Mouse (Mus musculus): ENCODE measurements around the gene Gm5483. TPM values are rescaled to one million over a fixed set of nuclear protein-coding genes. Genes with fewer than 3 reads are reported as not detected.
"Not testable (repeated sequence)": the region's sequence is repeated elsewhere in the genome, so short reads cannot be mapped to it uniquely, and the experiment has no call there.

The Gm5483 gene
- total and polyA plus RNA-seq, 2 experiments from 2014 or later = 1.0 TPM; not detected in 1

DNA sequence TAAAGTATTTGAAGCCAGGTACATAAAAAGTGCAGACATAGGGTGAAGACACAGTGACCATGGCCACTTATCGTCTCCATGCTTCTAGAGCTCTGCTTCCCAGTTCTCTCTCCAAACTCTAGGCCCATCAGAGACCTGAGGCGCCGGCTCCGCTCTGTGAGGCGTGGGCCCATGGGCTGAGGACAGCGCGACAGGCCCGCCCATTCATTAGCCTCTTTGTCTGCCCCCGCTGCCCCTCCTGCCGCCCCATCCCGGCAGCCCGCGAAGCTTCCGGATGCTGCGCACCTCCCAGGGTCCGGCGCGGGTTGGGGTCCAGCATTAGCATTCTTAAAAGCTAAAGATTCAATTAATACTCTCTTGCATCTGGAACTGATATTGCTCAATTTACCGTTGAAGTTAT, 15.2 kb downstream of the Gm5483 start:
- Histone ChIP-seq H3K4me1 (ENCODE audit: insufficient read depth, low read length) (no peaks in the 10 kb centered on the region), H3K4me2 (ENCODE audit: low read depth, low read length, poor library complexity, severe bottlenecking) (no peak overlapping the region), H3K9me3 (ENCODE audit: low read length) (no peaks in the 10 kb centered on the region), H3K36me3 (ENCODE audit: insufficient read depth, low read length) (no peaks in the 10 kb centered on the region), H3K4me3 (ENCODE audit: low read depth, low read length) (no peak overlapping the region), H3K9ac (replicated peaks; ENCODE audit: low read length, poor library complexity, severe bottlenecking) (no peak overlapping the region), H3K27me3 (ENCODE audit: insufficient read depth, low read length) (no peaks in the 10 kb centered on the region), H3K27ac (ENCODE audit: low read depth, low read length) (no peak overlapping the region)
- WGBS = 42% methylated on average over 18 of the region's 19 CpGs
- DNase-seq (ENCODE audit: low spot score) (no peak), ATAC-seq (ENCODE audit: low FRiP score) (no peak)
- no peak for TF ChIP-seq CTCF (IDR thresholded peaks at IDR 0.05)

DNA sequence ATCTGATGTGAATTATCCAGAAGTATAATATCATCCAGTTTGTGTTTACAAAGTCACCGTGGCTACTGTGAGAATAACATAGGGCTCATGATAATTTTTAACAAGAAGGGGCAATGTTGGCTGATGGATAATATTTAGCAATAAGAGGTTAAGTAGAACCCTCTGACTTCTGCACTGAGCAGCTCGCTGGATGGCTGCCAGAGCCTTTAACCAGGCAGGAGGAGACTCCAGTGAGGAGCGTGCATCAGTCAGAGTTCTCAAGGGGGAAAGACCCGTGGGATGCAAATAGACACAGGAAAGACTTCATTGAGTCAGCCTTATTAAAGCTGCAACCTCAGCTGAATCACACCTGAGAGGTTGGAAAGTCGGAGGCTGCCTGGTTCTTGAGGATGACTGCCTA, 19.8 kb downstream of the Gm5483 start:
- no peak overlapping the region for H3K9ac ChIP-seq (replicated peaks; ENCODE audit: low read length, poor library complexity, severe bottlenecking)
- no peak overlapping the region for H3K4me2 ChIP-seq (ENCODE audit: low read depth, low read length, poor library complexity, severe bottlenecking)
- no peak for TF ChIP-seq CTCF (IDR thresholded peaks at IDR 0.05)
- H3K27ac ChIP-seq (ENCODE audit: low read depth, low read length) = no peak overlapping the region
- H3K9me3 ChIP-seq (ENCODE audit: low read length) = no peaks in the 10 kb centered on the region
- H3K27me3 ChIP-seq (ENCODE audit: insufficient read depth, low read length) = no peaks in the 10 kb centered on the region
- 79% methylated on average over 5 of the region's 5 CpGs for WGBS
- no peaks in the 10 kb centered on the region for H3K4me1 ChIP-seq (ENCODE audit: insufficient read depth, low read length)
- no peak overlapping the region for H3K4me3 ChIP-seq (ENCODE audit: low read depth, low read length)
- DNase-seq (ENCODE audit: low spot score) = no peak
- no peak for ATAC-seq (ENCODE audit: low FRiP score)
- H3K36me3 ChIP-seq (ENCODE audit: insufficient read depth, low read length) = no peaks in the 10 kb centered on the region

DNA sequence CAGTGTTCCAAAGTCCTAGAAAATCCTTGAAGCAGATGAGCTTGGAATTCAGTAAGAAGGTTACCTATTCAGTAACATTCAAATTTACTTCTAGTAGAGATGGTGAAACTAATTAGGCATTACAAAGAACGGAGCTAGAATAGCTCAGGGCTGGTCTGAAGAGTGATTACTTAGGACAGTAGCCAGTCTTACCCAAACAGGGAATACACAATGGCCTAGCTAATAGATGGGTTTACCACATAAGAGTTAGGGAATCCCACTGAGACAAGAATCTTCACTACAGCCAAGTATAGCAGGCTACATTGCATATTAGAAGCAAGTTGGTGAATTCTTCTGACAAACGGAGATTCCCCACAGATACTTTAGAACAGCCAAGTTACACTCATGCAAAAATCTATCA, 21.7 kb downstream of the Gm5483 start:
- not testable (repeated sequence) for ATAC-seq (ENCODE audit: low FRiP score); H3K27me3 ChIP-seq (ENCODE audit: insufficient read depth, low read length); H3K4me2 ChIP-seq (ENCODE audit: low read depth, low read length, poor library complexity, severe bottlenecking); H3K4me1 ChIP-seq (ENCODE audit: insufficient read depth, low read length); H3K9ac ChIP-seq (replicated peaks; ENCODE audit: low read length, poor library complexity, severe bottlenecking); H3K4me3 ChIP-seq (ENCODE audit: low read depth, low read length); H3K27ac ChIP-seq (ENCODE audit: low read depth, low read length); DNase-seq (ENCODE audit: low spot score); H3K9me3 ChIP-seq (ENCODE audit: low read length); H3K36me3 ChIP-seq (ENCODE audit: insufficient read depth, low read length)
- WGBS = 48% methylated on average over 2 of the region's 2 CpGs

DNA sequence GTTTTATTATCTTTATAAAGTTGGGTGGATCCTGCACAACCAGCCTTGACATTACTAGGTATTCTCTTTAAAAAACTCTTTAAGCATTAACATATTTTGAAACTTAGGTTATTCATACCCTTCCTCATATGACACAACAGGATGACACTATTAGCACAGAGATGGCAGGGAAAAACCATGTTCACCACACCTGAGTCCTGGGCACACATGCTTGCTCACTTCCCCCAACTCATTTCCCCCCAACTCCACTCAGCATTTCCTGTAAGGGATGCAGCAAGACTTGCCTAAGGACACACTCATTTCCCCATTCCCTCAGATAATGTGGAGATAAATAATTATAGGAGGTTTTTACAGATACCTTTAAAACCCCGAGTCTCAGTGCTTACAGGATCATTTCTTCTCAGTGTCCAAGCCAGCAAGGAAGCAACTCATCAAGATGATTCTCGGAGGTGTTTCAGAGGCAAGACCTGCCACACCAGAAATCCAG, 26.0 kb downstream of the Gm5483 start, which contains the start of gene Gm5416:
Gm5416 (plus strand) TSS at position 437 of the 487 bp plus-strand sequence.
- Histone ChIP-seq H3K4me2 (ENCODE audit: low read depth, low read length, poor library complexity, severe bottlenecking) (no peak within 1 kb of the TSS), H3K9ac (replicated peaks; ENCODE audit: low read length, poor library complexity, severe bottlenecking) (no peak within 1 kb of the TSS), H3K9me3 (ENCODE audit: low read length) (no peaks in the 10 kb centered on the region), H3K4me3 (ENCODE audit: low read depth, low read length) (no peak within 1 kb of the TSS), H3K4me1 (ENCODE audit: insufficient read depth, low read length) (no peaks in the 10 kb centered on the region), H3K36me3 (ENCODE audit: insufficient read depth, low read length) (no peaks in the 10 kb centered on the region), H3K27ac (ENCODE audit: low read depth, low read length) (no peak within 1 kb of the TSS), H3K27me3 (ENCODE audit: insufficient read depth, low read length) (no peaks in the 10 kb centered on the region)
- no peak for TF ChIP-seq CTCF (IDR thresholded peaks at IDR 0.05)
- WGBS = 86% methylated on average over 2 of the region's 2 CpGs
- ATAC-seq (ENCODE audit: low FRiP score) (no peak), DNase-seq (ENCODE audit: low spot score) (no peak)

DNA sequence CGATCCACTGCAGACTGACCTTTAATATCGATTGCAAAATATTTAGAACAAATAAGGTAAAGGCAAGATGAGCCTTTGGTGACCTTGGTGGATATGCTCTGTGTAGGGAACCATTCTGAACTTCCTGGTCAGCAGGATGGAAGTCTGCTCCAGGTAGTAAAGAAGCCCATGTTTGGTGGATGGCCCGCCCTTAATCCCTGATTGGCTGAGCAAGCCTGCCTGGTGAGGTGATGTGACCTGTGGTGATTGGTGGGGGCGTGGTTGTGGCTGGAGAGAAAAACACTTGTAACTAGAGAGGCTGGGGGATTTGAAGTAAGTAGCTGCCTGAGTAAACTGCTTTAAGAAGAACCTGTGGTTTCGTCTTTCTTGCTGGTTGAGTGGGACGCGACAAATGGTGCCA, 37.2 kb downstream of the Gm5483 start, which contains the start of gene 2010005H15Rik:
2010005H15Rik (plus strand) TSS at position 301 of the 400 bp plus-strand sequence.
- not testable (repeated sequence) for H3K27me3 ChIP-seq (ENCODE audit: insufficient read depth, low read length); H3K27ac ChIP-seq (ENCODE audit: low read depth, low read length); H3K9ac ChIP-seq (replicated peaks; ENCODE audit: low read length, poor library complexity, severe bottlenecking); H3K4me2 ChIP-seq (ENCODE audit: low read depth, low read length, poor library complexity, severe bottlenecking); DNase-seq (ENCODE audit: low spot score); ATAC-seq (ENCODE audit: low FRiP score); H3K4me3 ChIP-seq (ENCODE audit: low read depth, low read length); H3K9me3 ChIP-seq (ENCODE audit: low read length); H3K4me1 ChIP-seq (ENCODE audit: insufficient read depth, low read length); H3K36me3 ChIP-seq (ENCODE audit: insufficient read depth, low read length)
- WGBS = 95% methylated on average over 6 of the region's 7 CpGs

Other genes with a start within 250 kb of the Gm5483 start
- 3.0 and 4.3 TPM in 2 replicates for gene Parp9, start 245.7 kb upstream of the Gm5483 start, total RNA-seq (2014; rRNA removed)
- 1.9 and 3.3 TPM in 2 replicates for gene Parp9, start 245.7 kb upstream of the Gm5483 start, polyA plus RNA-seq (2015; fragmentation: Nextera tagmentation; extraction: Ambion mirVana)
- 1.9 and 2.3 TPM in 2 replicates for gene Dtx3l, start 245.1 kb upstream of the Gm5483 start, total RNA-seq (2014; rRNA removed)
- 0.93 and 1.2 TPM in 2 replicates for gene Dtx3l, start 245.1 kb upstream of the Gm5483 start, polyA plus RNA-seq (2015; fragmentation: Nextera tagmentation; extraction: Ambion mirVana)
- 68.5 and 84.4 TPM in 2 replicates for gene Kpna1, start 205.5 kb upstream of the Gm5483 start, total RNA-seq (2014; rRNA removed)
- gene Kpna1, start 205.5 kb upstream of the Gm5483 start, polyA plus RNA-seq (2015; fragmentation: Nextera tagmentation; extraction: Ambion mirVana) = 56.0 and 61.6 TPM in 2 replicates
- gene Wdr5b, start 143.0 kb upstream of the Gm5483 start, total RNA-seq (2014; rRNA removed) = 5.8 and 9.3 TPM in 2 replicates
- gene Wdr5b, start 143.0 kb upstream of the Gm5483 start, polyA plus RNA-seq (2015; fragmentation: Nextera tagmentation; extraction: Ambion mirVana) = 6.1 and 6.6 TPM in 2 replicates
- 9.2 and 25.0 TPM in 2 replicates for gene Fam162a, start 112.6 kb upstream of the Gm5483 start, total RNA-seq (2014; rRNA removed)
- 117 and 123 TPM in 2 replicates for gene Fam162a, start 112.6 kb upstream of the Gm5483 start, polyA plus RNA-seq (2015; fragmentation: Nextera tagmentation; extraction: Ambion mirVana)
- gene Ccdc58, start 112.5 kb upstream of the Gm5483 start, total RNA-seq (2014; rRNA removed) = 8.2 and 14.3 TPM in 2 replicates
- 22.9 and 26.6 TPM in 2 replicates for gene Ccdc58, start 112.5 kb upstream of the Gm5483 start, polyA plus RNA-seq (2015; fragmentation: Nextera tagmentation; extraction: Ambion mirVana)
- gene Csta1, start 53.0 kb upstream of the Gm5483 start, total RNA-seq (2014; rRNA removed) = 0.22 TPM in 1 of 2 replicates, not detected in the other
- gene Csta1, start 53.0 kb upstream of the Gm5483 start, polyA plus RNA-seq (2015; fragmentation: Nextera tagmentation; extraction: Ambion mirVana) = not detected in 2 replicates
- not detected in 2 replicates for gene Stfa2l1, start 27.4 kb upstream of the Gm5483 start, total RNA-seq (2014; rRNA removed)
- 0.58 TPM in 1 of 2 replicates, not detected in the other for gene Stfa2l1, start 27.4 kb upstream of the Gm5483 start, polyA plus RNA-seq (2015; fragmentation: Nextera tagmentation; extraction: Ambion mirVana)
- not detected in 2 replicates for gene Gm5416, start 26.2 kb downstream of the Gm5483 start, total RNA-seq (2014; rRNA removed)
- gene Gm5416, start 26.2 kb downstream of the Gm5483 start, polyA plus RNA-seq (2015; fragmentation: Nextera tagmentation; extraction: Ambion mirVana) = not detected in 2 replicates
- not detected in 2 replicates for gene 2010005H15Rik, start 37.3 kb downstream of the Gm5483 start, total RNA-seq (2014; rRNA removed)
- not detected in 2 replicates for gene 2010005H15Rik, start 37.3 kb downstream of the Gm5483 start, polyA plus RNA-seq (2015; fragmentation: Nextera tagmentation; extraction: Ambion mirVana)
- 0.55 TPM in 1 of 2 replicates, not detected in the other for gene Stfa1, start 92.7 kb downstream of the Gm5483 start, total RNA-seq (2014; rRNA removed)
- gene Stfa1, start 92.7 kb downstream of the Gm5483 start, polyA plus RNA-seq (2015; fragmentation: Nextera tagmentation; extraction: Ambion mirVana) = 0.49 and 1.1 TPM in 2 replicates
- gene BC117090, start 150.1 kb downstream of the Gm5483 start, total RNA-seq (2014; rRNA removed) = not detected in 2 replicates
- not detected in 2 replicates for gene BC117090, start 150.1 kb downstream of the Gm5483 start, polyA plus RNA-seq (2015; fragmentation: Nextera tagmentation; extraction: Ambion mirVana)
- gene BC100530, start 183.5 kb downstream of the Gm5483 start, total RNA-seq (2014; rRNA removed) = 1.5 and 11.5 TPM in 2 replicates
- gene BC100530, start 183.5 kb downstream of the Gm5483 start, polyA plus RNA-seq (2015; fragmentation: Nextera tagmentation; extraction: Ambion mirVana) = 0.38 and 0.59 TPM in 2 replicates
- gene Stfa2, start 224.2 kb downstream of the Gm5483 start, total RNA-seq (2014; rRNA removed) = not detected in 2 replicates
- 0.40 and 0.75 TPM in 2 replicates for gene Stfa2, start 224.2 kb downstream of the Gm5483 start, polyA plus RNA-seq (2015; fragmentation: Nextera tagmentation; extraction: Ambion mirVana)

Measured in midbrain, postnatal 0 days (tissue).